Mouse (Mus musculus): ENCODE results near the gene Lamtor1. TPM values are rescaled to one million over a fixed set of nuclear protein-coding genes. Genes with fewer than 3 reads are reported as not detected.

Lamtor1 gene
- 159 and 168 TPM in 2 replicates for polyA plus RNA-seq (2016; fragmentation: Nextera tagmentation; extraction: Ambion mirVana)

GRCm38 (mm10) chr7:101905561-101906286, at the start of gene Lamtor1:
Gene Lamtor1, plus strand, starts transcription at chr7:101905904.
- Histone ChIP-seq H3K9me3 (no peaks in the 10 kb centered on the region), H3K27ac (replicated peaks) (peak within 1 kb of the TSS; percentile 97), H3K36me3 (replicated peaks) (peaks cover 46% of the 10 kb centered on the region), H3K27me3 (replicated peaks; ENCODE audit: low read depth, poor library complexity, severe bottlenecking) (no peaks in the 10 kb centered on the region), H3K4me3 (peak within 1 kb of the TSS; percentile 82), H3K4me1 (peaks cover 26% of the 10 kb centered on the region)
- WGBS: under 1% methylated on average over 61 of the region's 61 CpGs
- peak; percentile 100 for DNase-seq (ENCODE audit: low spot score)

GRCm38 (mm10) chr7:101857094-101857493, 48.6 kb upstream of the Lamtor1 start, which contains the start of gene Folr2:
Gene Folr2, minus strand, starts transcription at chr7:101857194.
- no peaks in the 10 kb centered on the region for H3K27me3 ChIP-seq (replicated peaks; ENCODE audit: low read depth, poor library complexity, severe bottlenecking)
- no peaks in the 10 kb centered on the region for H3K9me3 ChIP-seq
- H3K36me3 ChIP-seq (replicated peaks): no peaks in the 10 kb centered on the region
- 92% methylated on average over 4 of the region's 4 CpGs for WGBS
- no peaks in the 10 kb centered on the region for H3K4me1 ChIP-seq
- DNase-seq (ENCODE audit: low spot score): no peak
- no peak within 1 kb of the TSS for H3K27ac ChIP-seq (replicated peaks)
- H3K4me3 ChIP-seq: no peak within 1 kb of the TSS

GRCm38 (mm10) chr7:101858362-101858761, 47.3 kb upstream of the Lamtor1 start:
- Histone ChIP-seq H3K27me3 (replicated peaks; ENCODE audit: low read depth, poor library complexity, severe bottlenecking) (no peaks in the 10 kb centered on the region), H3K9me3 (no peaks in the 10 kb centered on the region), H3K4me1 (no peaks in the 10 kb centered on the region), H3K36me3 (replicated peaks) (no peaks in the 10 kb centered on the region), H3K4me3 (no peak overlapping the region), H3K27ac (replicated peaks) (no peak overlapping the region)
- DNase-seq (ENCODE audit: low spot score): no peak
- WGBS: 85% methylated on average over 9 of the region's 9 CpGs

- no peaks in the 10 kb centered on the region for H3K36me3 ChIP-seq (replicated peaks)
- DNase-seq (ENCODE audit: low spot score): no peak
Measured at GRCm38 (mm10) chr7:101860978-101861377, 44.7 kb upstream of the Lamtor1 start.

GRCm38 (mm10) chr7:101862291-101862690, 43.4 kb upstream of the Lamtor1 start:
- no peak overlapping the region for H3K27ac ChIP-seq (replicated peaks)
- no peak overlapping the region for H3K4me3 ChIP-seq
- WGBS: 67% methylated on average over 3 of the region's 3 CpGs
- H3K27me3 ChIP-seq (replicated peaks; ENCODE audit: low read depth, poor library complexity, severe bottlenecking): no peaks in the 10 kb centered on the region
- no peaks in the 10 kb centered on the region for H3K36me3 ChIP-seq (replicated peaks)
- H3K4me1 ChIP-seq: no peaks in the 10 kb centered on the region
- DNase-seq (ENCODE audit: low spot score): no peak
- H3K9me3 ChIP-seq: no peaks in the 10 kb centered on the region

More at GRCm38 (mm10) chr7:101860978-101861377, 44.7 kb upstream of the Lamtor1 start:
- Histone ChIP-seq H3K4me1 (no peaks in the 10 kb centered on the region), H3K9me3 (no peaks in the 10 kb centered on the region), H3K27ac (replicated peaks) (no peak overlapping the region), H3K27me3 (replicated peaks; ENCODE audit: low read depth, poor library complexity, severe bottlenecking) (no peaks in the 10 kb centered on the region), H3K4me3 (no peak overlapping the region)

GRCm38 (mm10) chr7:101863415-101863814, 42.3 kb upstream of the Lamtor1 start, which contains the start of gene Anapc15:
Gene Anapc15, plus strand, starts transcription at chr7:101863715.
- Histone ChIP-seq H3K4me3 (no peak within 1 kb of the TSS), H3K4me1 (no peaks in the 10 kb centered on the region), H3K36me3 (replicated peaks) (no peaks in the 10 kb centered on the region), H3K27ac (replicated peaks) (no peak within 1 kb of the TSS), H3K27me3 (replicated peaks; ENCODE audit: low read depth, poor library complexity, severe bottlenecking) (no peaks in the 10 kb centered on the region), H3K9me3 (no peaks in the 10 kb centered on the region)
- 71% methylated on average over 3 of the region's 3 CpGs for WGBS
- no peak for DNase-seq (ENCODE audit: low spot score)

GRCm38 (mm10) chr7:101866491-101867265, 39.0 kb upstream of the Lamtor1 start:
- H3K36me3 ChIP-seq (replicated peaks): no peaks in the 10 kb centered on the region
- H3K9me3 ChIP-seq: no peaks in the 10 kb centered on the region
- H3K4me1 ChIP-seq: peaks cover 7% of the 10 kb centered on the region; the same call in 1 of the 2 replicates
- DNase-seq (ENCODE audit: low spot score): no peak
- WGBS: 84% methylated on average over 11 of the region's 11 CpGs
- no peak overlapping the region for H3K4me3 ChIP-seq
- no peaks in the 10 kb centered on the region for H3K27me3 ChIP-seq (replicated peaks; ENCODE audit: low read depth, poor library complexity, severe bottlenecking)
- no peak overlapping the region for H3K27ac ChIP-seq (replicated peaks)

- Histone ChIP-seq H3K9me3 (no peaks in the 10 kb centered on the region), H3K4me1 (peaks cover 7% of the 10 kb centered on the region; the same call in 1 of the 2 replicates), H3K27ac (replicated peaks) (no peak overlapping the region), H3K4me3 (no peak overlapping the region), H3K36me3 (replicated peaks) (no peaks in the 10 kb centered on the region), H3K27me3 (replicated peaks; ENCODE audit: low read depth, poor library complexity, severe bottlenecking) (no peaks in the 10 kb centered on the region)
- DNase-seq (ENCODE audit: low spot score): no peak
- 94% methylated on average over 4 of the region's 4 CpGs for WGBS
Measured at GRCm38 (mm10) chr7:101867482-101867881, 38.2 kb upstream of the Lamtor1 start.

GRCm38 (mm10) chr7:101868241-101869162, 37.2 kb upstream of the Lamtor1 start:
- Histone ChIP-seq H3K9me3 (no peaks in the 10 kb centered on the region), H3K36me3 (replicated peaks) (no peaks in the 10 kb centered on the region), H3K27ac (replicated peaks) (no peak overlapping the region), H3K4me3 (no peak overlapping the region), H3K4me1 (peaks cover 7% of the 10 kb centered on the region; the same call in 1 of the 2 replicates), H3K27me3 (replicated peaks; ENCODE audit: low read depth, poor library complexity, severe bottlenecking) (no peaks in the 10 kb centered on the region)
- WGBS: 64% methylated on average over 13 of the region's 13 CpGs
- no peak for DNase-seq (ENCODE audit: low spot score)

GRCm38 (mm10) chr7:101869163-101869500, 36.6 kb upstream of the Lamtor1 start:
- no peaks in the 10 kb centered on the region for H3K36me3 ChIP-seq (replicated peaks)
- H3K27me3 ChIP-seq (replicated peaks; ENCODE audit: low read depth, poor library complexity, severe bottlenecking): no peaks in the 10 kb centered on the region
- no peak overlapping the region for H3K4me3 ChIP-seq
- no peaks in the 10 kb centered on the region for H3K9me3 ChIP-seq
- H3K27ac ChIP-seq (replicated peaks): no peak overlapping the region
- 55% methylated on average over 7 of the region's 7 CpGs for whole genome bisulfite sequencing
- H3K4me1 ChIP-seq: peaks cover 7% of the 10 kb centered on the region; the same call in 1 of the 2 replicates
- no peak for DNase-seq (ENCODE audit: low spot score)

- no peaks in the 10 kb centered on the region for H3K9me3 ChIP-seq
- no peaks in the 10 kb centered on the region for H3K36me3 ChIP-seq (replicated peaks)
- no peak within 1 kb of the TSS for H3K27ac ChIP-seq (replicated peaks)
- 83% methylated on average over 2 of the region's 2 CpGs for WGBS
- H3K27me3 ChIP-seq (replicated peaks; ENCODE audit: low read depth, poor library complexity, severe bottlenecking): no peaks in the 10 kb centered on the region
- DNase-seq (ENCODE audit: low spot score): no peak
- H3K4me1 ChIP-seq: peaks cover 7% of the 10 kb centered on the region; the same call in 1 of the 2 replicates
- H3K4me3 ChIP-seq: no peak within 1 kb of the TSS
Measured at GRCm38 (mm10) chr7:101870629-101871028, 35.1 kb upstream of the Lamtor1 start, which contains the start of gene Folr1. Gene Folr1, minus strand, starts transcription at chr7:101870788.

GRCm38 (mm10) chr7:101871296-101871695, 34.4 kb upstream of the Lamtor1 start:
- no peaks in the 10 kb centered on the region for H3K36me3 ChIP-seq (replicated peaks)
- H3K27me3 ChIP-seq (replicated peaks; ENCODE audit: low read depth, poor library complexity, severe bottlenecking): no peaks in the 10 kb centered on the region
- H3K4me1 ChIP-seq: peaks cover 7% of the 10 kb centered on the region; the same call in 1 of the 2 replicates
- H3K4me3 ChIP-seq: no peak overlapping the region
- no peak for DNase-seq (ENCODE audit: low spot score)
- WGBS: 91% methylated on average over 3 of the region's 3 CpGs
- H3K9me3 ChIP-seq: no peaks in the 10 kb centered on the region
- no peak overlapping the region for H3K27ac ChIP-seq (replicated peaks)

Data from embryonic facial prominence, embryonic 10.5 days (tissue).